Comparison of ENCODE assay signal across 1 mouse cellular context in the genomic region with DNA sequence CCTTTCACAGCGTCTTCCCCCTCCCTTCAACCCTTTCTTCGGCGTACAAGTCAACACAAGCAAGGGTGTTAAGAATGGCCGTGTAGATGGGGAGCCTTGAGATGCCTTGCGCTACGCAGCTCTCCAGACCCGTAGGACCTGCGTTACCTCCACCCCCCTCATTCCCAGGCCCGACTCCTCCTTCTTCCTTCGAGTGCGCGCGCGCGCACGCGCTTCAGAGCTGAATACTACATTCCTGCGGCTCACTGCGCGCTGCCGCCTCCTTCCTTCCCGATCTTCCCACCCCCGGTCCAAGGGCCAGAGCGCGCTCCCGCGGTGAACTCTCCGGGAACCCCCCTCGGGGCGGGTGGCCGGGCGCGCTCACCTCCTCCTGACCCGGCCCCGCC.
TF ChIP-seq lines count a peak whose summit lies in the region.

No protein-coding gene starts in this region.

TF ChIP-seq in CH12.LX, 34 proteins besides CTCF, POLR2A, EP300 and RAD21:
- no peak for TF ChIP-seq JUND (conservative IDR thresholded peaks at IDR 0.05; ENCODE audit: low read depth, low read length)
- no peak for TF ChIP-seq POLR2AphosphoS2 (IDR thresholded peaks at IDR 0.05; ENCODE audit: low read depth, low read length)
- TF ChIP-seq TCF12 (IDR thresholded peaks at IDR 0.05; ENCODE audit: low read depth, low read length), result no peak
- TF ChIP-seq NRF1 (IDR thresholded peaks at IDR 0.05; ENCODE audit: low read depth, low read length), result peak; percentile 80
- TF ChIP-seq SIN3A (IDR thresholded peaks at IDR 0.05; ENCODE audit: low read length), result no peak
- TF ChIP-seq MYC (IDR thresholded peaks at IDR 0.05; ENCODE audit: low read depth, low read length), result 0 out of 2 replicates have a peak, but pooled peaks have one; percentile 34
- no peak for TF ChIP-seq TBP (conservative IDR thresholded peaks at IDR 0.05; ENCODE audit: low read depth, low read length)
- no peak for TF ChIP-seq SMC3 (IDR thresholded peaks at IDR 0.05; ENCODE audit: low read depth, low read length)
- TF ChIP-seq RCOR1 (conservative IDR thresholded peaks at IDR 0.05; ENCODE audit: low read depth, low read length), result no peak
- no peak for TF ChIP-seq CHD1 (IDR thresholded peaks at IDR 0.05; ENCODE audit: low read depth, low read length)
